Mouse (Mus musculus): ENCODE measurements around the gene Lancl1.

Lancl1 gene

GRCm38 (mm10) chr1:67038246-67038987, at the start of gene Lancl1:
TSS of gene Lancl1 (minus strand) at chr1:67038872.
- DNase-seq (ENCODE audit: low spot score in 2 of 2): peak; percentile 96

- DNase-seq (ENCODE audit: low spot score in 2 of 2): no peak
Observed at GRCm38 (mm10) chr1:67079146-67079545, 40.5 kb upstream of the Lancl1 start.

- DNase-seq (ENCODE audit: low spot score in 2 of 2): no peak
Observed at GRCm38 (mm10) chr1:67078666-67079065, 40.0 kb upstream of the Lancl1 start.

- no peak for DNase-seq (ENCODE audit: low spot score in 2 of 2)
Observed at GRCm38 (mm10) chr1:67077739-67078138, 39.1 kb upstream of the Lancl1 start.

- DNase-seq (ENCODE audit: low spot score in 2 of 2): no peak
Observed at GRCm38 (mm10) chr1:67067561-67067960, 28.9 kb upstream of the Lancl1 start.

- no peak for DNase-seq (ENCODE audit: low spot score in 2 of 2)
Observed at GRCm38 (mm10) chr1:67065347-67066270, 26.9 kb upstream of the Lancl1 start.

- DNase-seq (ENCODE audit: low spot score in 2 of 2): peak; percentile 81 to 88
Observed at GRCm38 (mm10) chr1:67061456-67062085, 22.9 kb upstream of the Lancl1 start.

GRCm38 (mm10) chr1:67055816-67056215, 17.1 kb upstream of the Lancl1 start:
- DNase-seq (ENCODE audit: low spot score in 2 of 2): no peak

- no peak for DNase-seq (ENCODE audit: low spot score in 2 of 2)
Observed at GRCm38 (mm10) chr1:67052721-67053120, 14.0 kb upstream of the Lancl1 start.

- no peak for DNase-seq (ENCODE audit: low spot score in 2 of 2)
Observed at GRCm38 (mm10) chr1:67049600-67049999, 10.9 kb upstream of the Lancl1 start.

GRCm38 (mm10) chr1:67048696-67049095, 10.0 kb upstream of the Lancl1 start:
- no peak for DNase-seq (ENCODE audit: low spot score in 2 of 2)

- no peak for DNase-seq (ENCODE audit: low spot score in 2 of 2)
Observed at GRCm38 (mm10) chr1:67045100-67045499, 6.4 kb upstream of the Lancl1 start.

- DNase-seq (ENCODE audit: low spot score in 2 of 2): no peak
Observed at GRCm38 (mm10) chr1:67042583-67042982, 3.9 kb upstream of the Lancl1 start.

GRCm38 (mm10) chr1:67039083-67039482, 411 bp upstream of the Lancl1 start:
- no peak for DNase-seq (ENCODE audit: low spot score in 2 of 2)

- no peak for DNase-seq (ENCODE audit: low spot score in 2 of 2)
Observed at GRCm38 (mm10) chr1:67037198-67037597, 1.5 kb downstream of the Lancl1 start.

- DNase-seq (ENCODE audit: low spot score in 2 of 2): no peak
Observed at GRCm38 (mm10) chr1:67033278-67033677, 5.4 kb downstream of the Lancl1 start.

GRCm38 (mm10) chr1:67026927-67027511, 11.7 kb downstream of the Lancl1 start:
- no peak for DNase-seq (ENCODE audit: low spot score in 2 of 2)

GRCm38 (mm10) chr1:67026142-67026541, 12.5 kb downstream of the Lancl1 start:
- DNase-seq (ENCODE audit: low spot score in 2 of 2): no peak

- no peak for DNase-seq (ENCODE audit: low spot score in 2 of 2)
Observed at GRCm38 (mm10) chr1:67022767-67023166, 15.9 kb downstream of the Lancl1 start.

GRCm38 (mm10) chr1:67022051-67022450, 16.6 kb downstream of the Lancl1 start:
- DNase-seq (ENCODE audit: low spot score in 2 of 2): no peak

GRCm38 (mm10) chr1:67020637-67021161, 18.0 kb downstream of the Lancl1 start:
- DNase-seq (ENCODE audit: low spot score in 2 of 2): peak in 1 of 2 experiments; percentile 46
